Mouse (Mus musculus) liver, adult 2 months (tissue): ENCODE measurements around the gene Foxo6. TPM values are rescaled to one million over a fixed set of nuclear protein-coding genes. Genes with fewer than 3 reads are reported as not detected.

Experiments
- DNase-seq: peaks from one replicate; pipeline ENCODE4 v3.0.0-alpha.2; 2011; ENCODE audit warnings: low read depth, low spot score; ENCODE audit errors: extremely low read depth
- H3K27ac ChIP-seq: fragments of 200-500 bp; replicated peaks from 2 replicates; pipeline ENCODE4 v1.5.1; 2012; ENCODE audit warnings: low read depth, mild to moderate bottlenecking, control low read depth, inconsistent platforms, low read length; ENCODE audit not compliant: insufficient read depth
- H3K27me3 ChIP-seq: fragments of 200-500 bp; 2 replicates; pipeline ENCODE4 v1.6.1; 2012; ENCODE audit warnings: mild to moderate bottlenecking, moderate library complexity, low read length, inconsistent platforms; ENCODE audit not compliant: control insufficient read depth, insufficient read depth
- H3K36me3 ChIP-seq: fragments of 200-500 bp; 2 replicates; pipeline ENCODE4 v1.6.1; 2012; ENCODE audit warnings: low read length, inconsistent platforms; ENCODE audit not compliant: control insufficient read depth, insufficient read depth
- H3K4me1 ChIP-seq: fragments of 200-500 bp; 2 replicates; pipeline ENCODE4 v1.6.1; 2011; ENCODE audit warnings: low read length; ENCODE audit not compliant: control insufficient read depth, insufficient read depth
- H3K4me3 ChIP-seq: fragments of 200-500 bp; 2 replicates; pipeline ENCODE4 v1.5.1; 2011; ENCODE audit warnings: low read depth, mild to moderate bottlenecking, control low read depth, low read length, moderate library complexity; ENCODE audit not compliant: insufficient read depth
- H3K79me2 ChIP-seq: fragments of 200-500 bp; 2 replicates; pipeline ENCODE4 v1.6.1; 2012; ENCODE audit warnings: inconsistent platforms, mild to moderate bottlenecking, low read length, moderate library complexity; ENCODE audit not compliant: control insufficient read depth, insufficient read depth
- H3K9ac ChIP-seq: fragments of 200-500 bp; 2 replicates; pipeline ENCODE4 v1.6.1; 2012; ENCODE audit warnings: low read depth, mild to moderate bottlenecking, control low read depth, inconsistent platforms, low read length
- CTCF ChIP-seq: fragments of 200-500 bp; IDR thresholded peaks from 2 replicates; pipeline ENCODE4 v1.5.1; 2011; ENCODE audit warnings: low read depth, low read length, control low read depth
- POLR2A ChIP-seq: fragments of 200-500 bp; IDR thresholded peaks from 2 replicates; pipeline ENCODE4 v1.6.1; 2011; ENCODE audit warnings: low read length, control low read depth; ENCODE audit not compliant: insufficient read depth; ENCODE audit errors: extremely low read depth
- WGBS: fragments of 180-500 bp; shearing (Covaris S2); methylation state at CpG from one replicate; pipeline ENCODE4 v1.1.7; 2018; 5-methylcytosine and 5-hydroxymethylcytosine counted together
- polyA plus RNA-seq: library from polyadenylated mRNA; depleted of rRNA; stranded (reverse); fragments of >200 nt; gene quantifications from 2 replicates; pipeline ENCODE4 v1.2.3, GENCODE M21; 2012
- total RNA-seq: library from RNA; depleted of rRNA; stranded (reverse); fragments of >200 nt; gene quantifications from 2 replicates; pipeline ENCODE4 v1.2.3, GENCODE M21; 2014

Foxo6 gene
- total and polyA plus RNA-seq, 2 experiments = 0.07 TPM; not detected in 1

- Histone ChIP-seq H3K9ac (no peak overlapping the region), H3K4me1 (no peaks in the 10 kb centered on the region), H3K36me3 (no peaks in the 10 kb centered on the region), H3K79me2 (no peaks in the 10 kb centered on the region), H3K27ac (no peak overlapping the region), H3K4me3 (no peak overlapping the region), H3K27me3 (no peaks in the 10 kb centered on the region; the same call in 1 of the 2 replicates)
- no peak for DNase-seq
- WGBS = 51% methylated on average over 21 of the region's 21 CpGs
- no peak for TF ChIP-seq POLR2A
- TF ChIP-seq CTCF = no peak
Measured at GRCm38 (mm10) chr4:120259356-120260181, 27.6 kb downstream of the Foxo6 start.

- Histone ChIP-seq H3K9ac (no peak overlapping the region), H3K36me3 (no peaks in the 10 kb centered on the region), H3K27me3 (no peaks in the 10 kb centered on the region), H3K4me1 (peaks cover 5% of the 10 kb centered on the region; the same call in 1 of the 2 replicates), H3K79me2 (no peaks in the 10 kb centered on the region), H3K4me3 (no peak overlapping the region), H3K27ac (no peak overlapping the region)
- 14% methylated on average over 8 of the region's 8 CpGs for WGBS
- peak; percentile 88 for DNase-seq
- TF ChIP-seq CTCF (no peak), POLR2A (no peak)
Measured at GRCm38 (mm10) chr4:120248800-120249261, 38.3 kb downstream of the Foxo6 start.

- no peaks in the 10 kb centered on the region for H3K36me3 ChIP-seq
- H3K79me2 ChIP-seq = no peaks in the 10 kb centered on the region
- 0 out of 2 replicates have a peak, but pooled peaks cover 4% of the 10 kb centered on the region for H3K27me3 ChIP-seq
- TF ChIP-seq CTCF = no peak
- no peak for TF ChIP-seq POLR2A
- DNase-seq = peak; percentile 17
- H3K4me1 ChIP-seq = peaks cover 5% of the 10 kb centered on the region; the same call in 1 of the 2 replicates
- H3K27ac ChIP-seq = no peak overlapping the region
- H3K9ac ChIP-seq = no peak overlapping the region
- no peak overlapping the region for H3K4me3 ChIP-seq
- 73% methylated on average over 5 of the region's 5 CpGs for WGBS
Measured at GRCm38 (mm10) chr4:120247412-120247811, 39.7 kb downstream of the Foxo6 start.

- DNase-seq = no peak
- Histone ChIP-seq H3K36me3 (no peaks in the 10 kb centered on the region), H3K4me3 (no peak overlapping the region), H3K4me1 (peaks cover 5% of the 10 kb centered on the region; the same call in 1 of the 2 replicates), H3K79me2 (no peaks in the 10 kb centered on the region), H3K27me3 (0 out of 2 replicates have a peak, but pooled peaks cover 4% of the 10 kb centered on the region), H3K27ac (no peak overlapping the region), H3K9ac (no peak overlapping the region)
- 91% methylated on average over 6 of the region's 6 CpGs for WGBS
- no peak for TF ChIP-seq POLR2A
Measured at GRCm38 (mm10) chr4:120246086-120246485, 41.1 kb downstream of the Foxo6 start.

GRCm38 (mm10) chr4:120242783-120243262 is 44.3 kb downstream of the Foxo6 start:
- WGBS = 11% methylated on average over 10 of the region's 10 CpGs
- Histone ChIP-seq H3K27me3 (peaks cover 6% of the 10 kb centered on the region; the same call in 1 of the 2 replicates), H3K27ac (no peak overlapping the region), H3K9ac (no peak overlapping the region), H3K4me3 (no peak overlapping the region), H3K79me2 (no peaks in the 10 kb centered on the region), H3K4me1 (no peaks in the 10 kb centered on the region), H3K36me3 (no peaks in the 10 kb centered on the region)
- DNase-seq = no peak
- no peak for TF ChIP-seq POLR2A
- no peak for TF ChIP-seq CTCF

GRCm38 (mm10) chr4:120241106-120241505 is 46.0 kb downstream of the Foxo6 start:
- H3K27ac ChIP-seq = no peak overlapping the region
- H3K36me3 ChIP-seq = no peaks in the 10 kb centered on the region
- no peak for DNase-seq
- no peaks in the 10 kb centered on the region for H3K4me1 ChIP-seq
- 83% methylated on average over 3 of the region's 3 CpGs for WGBS
- H3K9ac ChIP-seq = no peak overlapping the region
- H3K4me3 ChIP-seq = no peak overlapping the region
- H3K79me2 ChIP-seq = no peaks in the 10 kb centered on the region
- no peak for TF ChIP-seq POLR2A
- TF ChIP-seq CTCF = no peak
- peaks cover 6% of the 10 kb centered on the region; the same call in 1 of the 2 replicates for H3K27me3 ChIP-seq
